Mouse (Mus musculus) CH12F3 (cell line): ENCODE measurements around the gene Pde4d.

Source experiments
- in situ Hi-C: fragments of 300-500 bp; cut with MboI; formaldehyde crosslinking; loops from 2 replicates; pipeline ENCODE4 v1.14.3; 2020; ENCODE audit warnings: low sequenced_read_pairs

Gene Pde4d

GRCm38 (mm10) chr13:109823307-109824031 is 1373.7 kb downstream of the Pde4d start:
- in situ Hi-C loops: no loop called here

DNA sequence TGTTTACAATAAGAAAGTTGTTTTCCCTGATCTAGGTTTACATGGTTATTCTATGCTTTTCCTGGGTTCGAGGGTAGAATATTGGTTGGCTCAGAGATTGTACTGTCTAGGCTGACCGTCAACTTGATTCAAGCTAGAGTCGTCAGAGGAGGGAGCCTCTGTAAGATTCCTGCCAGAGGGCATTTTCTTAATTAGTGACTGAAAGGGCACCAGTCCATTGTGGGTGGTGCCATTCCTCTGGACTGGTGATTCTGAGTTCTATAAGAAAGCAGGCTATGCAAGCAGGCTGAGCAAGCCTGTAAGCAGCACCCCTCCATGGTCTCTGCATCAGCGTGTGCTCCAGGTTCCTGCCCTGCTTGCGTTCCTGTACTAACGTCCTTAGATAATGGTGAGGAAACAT is 1376.1 kb downstream of the Pde4d start:
- in situ Hi-C loops: no loop called here

DNA sequence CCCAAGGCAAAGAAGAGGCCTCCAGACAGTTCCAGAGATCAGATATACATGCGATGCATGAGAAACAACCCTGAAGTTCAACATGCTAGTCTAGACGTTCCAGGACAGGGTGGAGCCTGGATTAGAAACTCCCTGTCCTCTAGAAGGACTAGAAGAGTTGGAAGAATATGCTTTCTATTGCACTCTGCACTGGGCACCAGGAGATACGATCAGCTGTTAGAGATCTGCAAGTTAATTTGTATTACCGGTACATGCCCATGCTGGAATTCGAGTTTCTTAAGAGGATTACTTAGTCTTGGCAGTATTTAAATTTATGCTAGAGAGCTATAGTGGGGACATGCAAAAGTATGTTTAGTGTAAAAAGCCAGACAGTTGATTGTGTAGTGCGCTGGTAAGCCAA is 1377.6 kb downstream of the Pde4d start:
- in situ Hi-C loops: no loop called here

GRCm38 (mm10) chr13:109827909-109828308 is 1378.2 kb downstream of the Pde4d start:
- in situ Hi-C loops: no loop called here

- in situ Hi-C loops: no loop called here
These were observed 1379.7 kb downstream of the Pde4d start for GRCm38 (mm10) chr13:109829444-109829843.

DNA sequence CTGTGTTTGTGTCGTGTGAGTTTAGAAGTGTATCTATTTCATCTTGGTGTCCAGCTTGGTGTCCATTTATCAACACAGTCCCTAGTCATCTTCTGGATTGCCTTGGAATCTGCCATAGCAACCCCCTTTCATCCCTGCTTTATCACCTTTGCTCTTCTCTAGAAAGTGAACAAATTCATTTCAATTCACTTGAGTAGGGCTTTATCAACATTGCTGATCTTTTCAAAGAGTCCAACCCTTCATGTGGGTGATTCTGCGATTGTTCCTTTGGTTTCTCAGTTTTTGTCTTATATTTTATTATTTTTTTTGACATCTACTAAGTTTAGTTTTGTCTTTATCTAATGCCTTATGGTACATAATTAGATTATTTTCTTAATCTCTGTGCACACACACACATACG is 1385.2 kb downstream of the Pde4d start:
- in situ Hi-C loops: no loop called here

GRCm38 (mm10) chr13:109837453-109837852 is 1387.7 kb downstream of the Pde4d start:
- in situ Hi-C loops: no loop called here

DNA sequence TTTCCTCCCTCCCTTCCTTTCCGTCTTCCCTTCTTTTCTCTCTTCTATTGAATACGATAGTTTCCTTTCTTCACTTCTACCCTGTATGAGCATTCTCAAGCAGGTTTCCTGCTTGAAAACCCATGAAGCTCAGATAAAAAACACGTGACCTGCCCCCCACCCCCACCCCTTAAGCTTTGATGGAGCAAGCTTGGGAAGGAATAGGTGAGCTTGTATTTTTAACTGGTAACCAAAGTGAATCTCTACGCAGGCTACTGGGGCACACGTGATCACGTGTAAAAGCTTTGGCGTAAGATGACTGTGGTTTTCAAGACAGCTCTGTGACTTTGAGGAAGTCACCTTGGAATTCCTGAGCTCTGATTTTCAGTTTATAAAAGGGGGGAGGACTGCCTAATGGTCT is 1388.2 kb downstream of the Pde4d start:
- in situ Hi-C loops: no loop called here

DNA sequence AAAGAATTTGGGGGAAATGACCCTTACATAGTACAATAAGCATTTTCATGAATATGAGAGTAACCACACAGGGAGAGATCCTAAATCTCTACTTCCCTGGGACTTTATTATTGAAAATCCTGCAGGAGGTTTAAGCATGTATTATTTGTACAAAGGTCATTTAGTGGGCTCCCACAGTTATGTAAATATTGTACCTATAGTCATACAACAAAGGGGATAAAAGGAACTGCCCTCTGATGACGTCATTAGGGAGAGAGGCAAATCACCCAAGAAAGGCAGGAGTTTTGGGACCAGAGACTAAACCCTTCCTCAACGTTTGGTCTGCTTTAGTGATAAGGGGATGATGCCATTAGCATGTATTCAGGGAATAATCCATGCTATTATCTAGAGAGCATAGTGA is 1390.5 kb downstream of the Pde4d start:
- in situ Hi-C loops: no loop called here

GRCm38 (mm10) chr13:109841140-109841822 is 1391.5 kb downstream of the Pde4d start:
- in situ Hi-C loops: no loop called here

DNA sequence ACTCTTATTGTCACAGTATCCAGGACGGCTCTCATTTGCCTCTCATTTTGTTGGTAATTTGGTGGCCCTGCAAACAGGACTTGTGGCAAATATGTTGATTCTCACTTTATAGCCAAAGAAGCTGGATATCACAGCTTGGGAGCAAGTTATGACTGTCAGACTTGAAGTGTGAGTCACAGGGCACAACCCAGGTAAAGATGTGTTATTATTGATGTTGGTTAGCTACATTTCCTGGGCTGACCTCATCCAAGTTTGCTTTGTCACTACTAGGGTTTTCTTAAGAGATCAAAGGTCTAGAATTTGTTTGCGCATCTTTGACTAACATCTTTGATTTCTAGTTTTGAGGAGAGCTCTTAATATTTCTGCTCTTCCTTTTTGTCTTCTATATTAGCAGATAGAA is 1393.2 kb downstream of the Pde4d start:
- in situ Hi-C loops: no loop called here

GRCm38 (mm10) chr13:109844828-109845227 is 1395.1 kb downstream of the Pde4d start:
- in situ Hi-C loops: no loop called here

DNA sequence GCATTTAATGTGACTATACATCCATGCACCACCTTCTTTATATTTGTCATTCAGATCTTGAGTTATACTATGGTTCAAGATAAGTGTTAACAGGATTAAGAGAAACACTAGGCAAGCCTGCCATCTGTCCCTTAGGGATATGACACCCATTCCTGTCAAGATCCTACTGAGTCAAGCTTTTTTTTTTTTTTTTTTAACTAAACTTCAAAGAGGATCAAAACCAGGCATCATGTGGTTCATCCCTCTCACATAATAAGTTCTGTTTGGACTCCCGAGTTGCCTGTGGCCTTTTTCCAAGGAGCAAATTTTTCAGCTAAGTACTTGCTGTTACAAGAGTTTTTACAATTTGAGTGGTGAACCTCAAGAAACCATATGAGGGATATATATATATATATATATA is 1414.1 kb downstream of the Pde4d start:
- in situ Hi-C loops: no loop called here

DNA sequence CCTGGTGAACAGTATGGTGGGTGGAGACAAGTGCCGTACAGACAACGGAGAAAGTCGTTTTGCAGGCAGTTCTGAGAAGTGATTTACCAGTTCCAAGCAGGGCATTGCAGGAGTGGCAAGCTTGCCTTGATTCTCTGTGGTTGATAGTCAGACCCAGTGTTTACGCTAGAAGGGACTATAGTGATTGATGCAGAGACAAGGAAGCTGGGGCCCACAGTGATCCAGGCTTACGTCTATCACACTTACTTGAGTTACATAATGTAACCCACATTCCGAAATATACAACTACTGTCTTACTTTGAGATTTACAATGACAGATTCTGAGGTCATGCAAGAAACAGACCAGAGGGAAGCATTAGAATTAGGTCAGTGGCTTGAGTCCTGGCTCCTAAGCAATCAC is 1414.6 kb downstream of the Pde4d start:
- in situ Hi-C loops: no loop called here

GRCm38 (mm10) chr13:109880392-109880791 is 1430.6 kb downstream of the Pde4d start:
- in situ Hi-C loops: no loop called here

- in situ Hi-C loops: no loop called here
These were observed 1431.6 kb downstream of the Pde4d start for GRCm38 (mm10) chr13:109881161-109881857.

- in situ Hi-C loops: no loop called here
These were observed 1433.9 kb downstream of the Pde4d start for GRCm38 (mm10) chr13:109883636-109884035.

- in situ Hi-C loops: no loop called here
These were observed 1435.1 kb downstream of the Pde4d start for GRCm38 (mm10) chr13:109884812-109885211.

GRCm38 (mm10) chr13:109888293-109888692 is 1438.5 kb downstream of the Pde4d start:
- in situ Hi-C loops: no loop called here

DNA sequence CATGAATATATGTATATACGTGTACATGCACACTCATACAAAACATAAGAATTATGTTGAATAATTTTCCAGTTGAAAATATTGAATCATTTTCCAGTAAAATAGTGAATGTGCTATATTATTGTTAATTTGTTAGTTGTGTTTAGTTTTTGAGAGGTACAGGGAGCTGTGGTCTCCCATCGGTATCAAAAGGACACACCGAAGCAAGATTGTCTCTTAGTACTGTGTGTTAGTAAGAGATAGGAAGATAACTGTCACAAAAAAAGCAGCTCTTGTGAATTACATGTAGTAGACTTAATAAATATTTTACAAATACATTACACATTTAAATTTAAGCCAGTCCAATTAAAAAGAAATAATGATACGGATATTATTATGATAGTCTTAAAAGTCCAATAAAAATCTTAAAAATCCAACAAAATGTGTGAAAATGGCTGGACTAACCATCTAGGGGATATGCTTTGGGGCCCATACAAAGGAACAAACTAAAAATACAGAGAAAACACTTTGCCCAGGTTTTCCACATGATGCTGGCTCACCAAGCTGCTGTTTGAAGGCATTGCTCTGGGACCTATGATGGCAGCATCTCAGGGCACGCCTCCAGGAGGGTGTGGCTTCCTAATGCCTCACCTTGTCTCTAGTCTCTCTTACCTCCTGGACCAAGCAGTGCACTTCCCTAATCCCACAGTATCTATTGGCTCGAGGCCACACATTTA is 1441.6 kb downstream of the Pde4d start:
- in situ Hi-C loops: no loop called here

DNA sequence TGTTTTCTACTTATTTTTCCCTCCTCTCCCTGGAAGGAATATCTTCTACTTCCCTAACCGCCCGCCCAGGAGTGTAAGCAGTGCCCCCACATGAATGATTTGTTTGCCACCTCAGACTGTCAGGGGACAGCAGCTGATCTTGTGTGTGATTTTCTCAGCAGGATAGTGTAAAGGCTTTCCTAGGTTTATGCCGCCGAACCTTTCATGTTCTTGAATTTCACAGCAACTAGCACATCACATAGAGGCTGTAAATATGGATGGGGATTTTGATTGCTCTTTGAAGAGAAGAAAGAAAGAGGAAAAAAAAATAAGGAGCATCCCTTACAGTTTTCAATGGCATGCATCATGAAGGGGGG is 1442.1 kb downstream of the Pde4d start:
- in situ Hi-C loops: no loop called here
